Mouse (Mus musculus) macrophage (primary cell): ENCODE measurements at regions not wholly inside any gene's neighbourhood (a gene's known extent, or its start where the extent isn't known, plus 50 kb on each side); places are given as distances from the start of the nearest gene placed in this dataset.

ENCODE experiments used
- H3K27ac ChIP-seq: fragments of 350-480 bp; formaldehyde crosslinking; 2 replicates; pipeline ENCODE4 v1.9.0; 2021
- H3K36me3 ChIP-seq: fragments of 350-480 bp; formaldehyde crosslinking; 2 replicates; pipeline ENCODE4 v1.9.0; 2021; ENCODE audit errors: inconsistent target
- H3K4me3 ChIP-seq: fragments of 350-480 bp; formaldehyde crosslinking; 2 replicates; pipeline ENCODE4 v1.9.0; 2021; ENCODE audit errors: inconsistent target
- H3K79me2 ChIP-seq: fragments of 350-480 bp; formaldehyde crosslinking; 2 replicates; pipeline ENCODE4 v1.9.0; 2021; ENCODE audit errors: inconsistent target
- WGBS: methylation state at CpG from one replicate; pipeline ENCODE4 v1.1.7; 2026; ENCODE audit warnings: inconsistent platforms; ENCODE audit not compliant: missing documents; 5-methylcytosine and 5-hydroxymethylcytosine counted together

GRCm38 (mm10) chr3:130936980-130937379 is 173.3 kb upstream of the Lef1 start:
- no peak overlapping the region for H3K4me3 ChIP-seq
- WGBS, result 71% methylated on average over 5 of the region's 5 CpGs

GRCm38 (mm10) chr3:130936336-130936735 is 173.9 kb upstream of the Lef1 start:
- Histone ChIP-seq H3K27ac (no peak overlapping the region), H3K79me2 (no peaks in the 10 kb centered on the region), H3K4me3 (no peak overlapping the region), H3K36me3 (no peaks in the 10 kb centered on the region)
- 70% methylated on average over 7 of the region's 7 CpGs for WGBS

More at GRCm38 (mm10) chr3:130936980-130937379, 173.3 kb upstream of the Lef1 start:
- no peaks in the 10 kb centered on the region for H3K79me2 ChIP-seq
- H3K36me3 ChIP-seq, result no peaks in the 10 kb centered on the region
- H3K27ac ChIP-seq, result no peak overlapping the region

- Histone ChIP-seq H3K79me2 (no peaks in the 10 kb centered on the region), H3K27ac (no peak overlapping the region), H3K4me3 (no peak overlapping the region), H3K36me3 (no peaks in the 10 kb centered on the region)
- WGBS, result 78% methylated on average over 11 of the region's 11 CpGs
These were observed 174.3 kb upstream of the Lef1 start for GRCm38 (mm10) chr3:130935926-130936315.

- Histone ChIP-seq H3K36me3 (no peaks in the 10 kb centered on the region), H3K4me3 (no peak overlapping the region), H3K79me2 (no peaks in the 10 kb centered on the region), H3K27ac (no peak overlapping the region)
- WGBS, result 80% methylated on average over 8 of the region's 8 CpGs
These were observed 174.9 kb upstream of the Lef1 start for GRCm38 (mm10) chr3:130935302-130935925.

GRCm38 (mm10) chr3:130932723-130933122 is 177.5 kb upstream of the Lef1 start:
- 74% methylated on average over 6 of the region's 6 CpGs for WGBS
- Histone ChIP-seq H3K79me2 (no peaks in the 10 kb centered on the region), H3K36me3 (no peaks in the 10 kb centered on the region), H3K4me3 (no peak overlapping the region), H3K27ac (no peak overlapping the region)

GRCm38 (mm10) chr3:130932226-130932625 is 178.0 kb upstream of the Lef1 start:
- WGBS, result 93% methylated on average over 4 of the region's 5 CpGs
- no peak overlapping the region for H3K27ac ChIP-seq
- no peaks in the 10 kb centered on the region for H3K36me3 ChIP-seq
- no peaks in the 10 kb centered on the region for H3K79me2 ChIP-seq
- H3K4me3 ChIP-seq, result no peak overlapping the region

- Histone ChIP-seq H3K36me3 (no peaks in the 10 kb centered on the region), H3K79me2 (no peaks in the 10 kb centered on the region), H3K4me3 (no peak overlapping the region), H3K27ac (no peak overlapping the region)
- 70% methylated on average over 5 of the region's 5 CpGs for WGBS
These were observed 185.3 kb upstream of the Lef1 start for GRCm38 (mm10) chr3:130925000-130925399.

GRCm38 (mm10) chr3:130923615-130923958 is 186.7 kb upstream of the Lef1 start:
- Histone ChIP-seq H3K27ac (no peak overlapping the region), H3K79me2 (no peaks in the 10 kb centered on the region), H3K36me3 (no peaks in the 10 kb centered on the region), H3K4me3 (no peak overlapping the region)
- WGBS, result 65% methylated on average over 8 of the region's 8 CpGs

- Histone ChIP-seq H3K4me3 (no peak overlapping the region), H3K79me2 (no peaks in the 10 kb centered on the region), H3K36me3 (no peaks in the 10 kb centered on the region), H3K27ac (no peak overlapping the region)
- 61% methylated on average over 21 of the region's 23 CpGs for WGBS
These were observed 187.3 kb upstream of the Lef1 start for GRCm38 (mm10) chr3:130922812-130923614.

GRCm38 (mm10) chr3:130921621-130922245 is 188.5 kb upstream of the Lef1 start:
- Histone ChIP-seq H3K36me3 (no peaks in the 10 kb centered on the region), H3K4me3 (no peak overlapping the region), H3K79me2 (no peaks in the 10 kb centered on the region), H3K27ac (no peak overlapping the region)
- WGBS, result 92% methylated on average over 9 of the region's 9 CpGs

GRCm38 (mm10) chr3:130913812-130914211 is 183.6 kb upstream of the Rpl34 start:
- H3K27ac ChIP-seq, result no peak overlapping the region
- no peak overlapping the region for H3K4me3 ChIP-seq
- no peaks in the 10 kb centered on the region for H3K36me3 ChIP-seq
- no peaks in the 10 kb centered on the region for H3K79me2 ChIP-seq
- WGBS, result 81% methylated on average over 7 of the region's 7 CpGs

- 72% methylated on average over 8 of the region's 8 CpGs for WGBS
- Histone ChIP-seq H3K36me3 (no peaks in the 10 kb centered on the region), H3K4me3 (no peak overlapping the region), H3K27ac (no peak overlapping the region), H3K79me2 (no peaks in the 10 kb centered on the region)
These were observed 174.9 kb upstream of the Rpl34 start for GRCm38 (mm10) chr3:130905101-130905500.

- 96% methylated on average over 7 of the region's 7 CpGs for WGBS
- Histone ChIP-seq H3K79me2 (no peaks in the 10 kb centered on the region), H3K36me3 (no peaks in the 10 kb centered on the region), H3K4me3 (no peak overlapping the region), H3K27ac (no peak overlapping the region)
These were observed 173.1 kb upstream of the Rpl34 start for GRCm38 (mm10) chr3:130903329-130903728.

- H3K27ac ChIP-seq, result no peak overlapping the region
- 94% methylated on average over 7 of the region's 7 CpGs for WGBS
- no peaks in the 10 kb centered on the region for H3K79me2 ChIP-seq
- H3K36me3 ChIP-seq, result no peaks in the 10 kb centered on the region
- H3K4me3 ChIP-seq, result no peak overlapping the region
These were observed 172.2 kb upstream of the Rpl34 start for GRCm38 (mm10) chr3:130902376-130902775.

GRCm38 (mm10) chr3:130901343-130901742 is 171.1 kb upstream of the Rpl34 start:
- 95% methylated on average over 12 of the region's 12 CpGs for WGBS
- no peak overlapping the region for H3K4me3 ChIP-seq
- H3K36me3 ChIP-seq, result no peaks in the 10 kb centered on the region
- no peaks in the 10 kb centered on the region for H3K79me2 ChIP-seq
- H3K27ac ChIP-seq, result no peak overlapping the region
